Mouse (Mus musculus) brain, embryonic 14.5 days (tissue): ENCODE data around the gene Ascc1.

ENCODE experiments used
- CTCF ChIP-seq: fragments of 200-500 bp; IDR thresholded peaks from 2 replicates; pipeline ENCODE4 v1.5.1; 2012; ENCODE audit warnings: inconsistent platforms, mild to moderate bottlenecking, moderate library complexity, borderline replicate concordance; ENCODE audit not compliant: insufficient read depth, insufficient read length; ENCODE audit errors: extremely low read depth
- POLR2A ChIP-seq: fragments of 200-500 bp; IDR thresholded peaks from 2 replicates; pipeline ENCODE4 v1.6.1; 2012; ENCODE audit warnings: mild to moderate bottlenecking, inconsistent platforms, borderline replicate concordance; ENCODE audit not compliant: poor library complexity, insufficient read depth, insufficient read length, severe bottlenecking; ENCODE audit errors: extremely low read depth

- TF ChIP-seq POLR2A (no peak), CTCF (no peak)
These were observed 29.4 kb downstream of the Ascc1 start for GRCm38 (mm10) chr10:60031985-60032384.
